Mouse (Mus musculus): ENCODE results near the gene Capn12. TPM values are rescaled to one million over a fixed set of nuclear protein-coding genes. Genes with fewer than 3 reads are reported as not detected.

The Capn12 gene
- total and polyA plus RNA-seq, 3 experiments, result 0.17 TPM; not detected in 2

DNA sequence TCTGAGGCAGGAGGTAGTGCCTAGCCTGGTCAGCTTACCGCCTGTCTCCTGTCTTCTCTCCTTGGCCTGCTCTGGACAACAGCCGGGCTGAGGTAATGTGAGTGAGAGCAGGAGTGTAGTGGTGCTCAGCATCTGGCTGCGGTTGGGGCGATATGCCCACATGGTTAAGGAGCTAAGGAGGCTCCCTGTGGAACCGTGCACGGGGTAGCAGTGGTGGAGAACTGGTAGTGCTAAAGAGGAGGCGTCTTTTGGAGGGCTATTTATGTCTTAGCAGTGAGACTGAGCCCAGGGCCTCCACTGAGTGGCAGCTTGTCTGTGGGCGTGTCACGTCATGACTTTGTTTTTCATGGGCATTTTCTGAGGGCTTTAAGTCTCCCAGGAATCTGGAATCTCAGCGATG lies 22.6 kb downstream of the Capn12 start:
- Histone ChIP-seq H3K27ac (ENCODE audit: insufficient read depth, low read depth) (no peak overlapping the region), H3K79me2 (replicated peaks; ENCODE audit: control insufficient read depth, extremely low read depth, insufficient read depth, poor library complexity, severe bottlenecking) (no peaks in the 10 kb centered on the region), H3K9ac (ENCODE audit: insufficient read depth, low read depth) (no peak overlapping the region), H3K36me3 (replicated peaks in 1 of 2; ENCODE audit: control insufficient read depth in 1 of 2, insufficient read depth in 1 of 2, low read length in 1 of 2) (peaks cover 80 to 100% of the 10 kb centered on the region in 2 experiments), H3K9me3 (replicated peaks; ENCODE audit: low read length) (no peaks in the 10 kb centered on the region), H3K4me2 (ENCODE audit: insufficient read depth, low read depth, poor library complexity, severe bottlenecking) (no peak overlapping the region), H3K4me1 (ENCODE audit: control insufficient read depth in 1 of 2, insufficient read depth in 2 of 2) (peaks cover 5 to 23% of the 10 kb centered on the region in 2 experiments; a peak in 3 of 4 replicates), H3K4me3 (replicated peaks in 1 of 3; ENCODE audit: low read depth in 2 of 3, low read length in 2 of 3, poor library complexity in 1 of 3) (no peak overlapping the region), H3K27me3 (replicated peaks) (no peaks in the 10 kb centered on the region)
- no peak for DNase-seq (ENCODE audit: extremely low read depth)
- in situ Hi-C loops (cut with MboI; ENCODE audit: low pct_ligation_motif_present, low pct_unique_long_range_greater_than_20kb, low sequenced_read_pairs) (no loop called here), dilution Hi-C loops (cut with MboI; ENCODE audit: extremely low pct_ligation_motif_present, extremely low pct_unique_long_range_greater_than_20kb, low sequenced_read_pairs) (no loop called here)
- TF ChIP-seq ZC3H11A (IDR thresholded peaks at IDR 0.05; ENCODE audit: low read depth, low read length) (no peak), MYC (IDR thresholded peaks at IDR 0.05; ENCODE audit: low read depth, low read length) (no peak), MAFK (IDR thresholded peaks at IDR 0.05; ENCODE audit: insufficient replicate concordance, low read length) (no peak), GABPA (IDR thresholded peaks at IDR 0.05; ENCODE audit: insufficient replicate concordance, low read depth, low read length) (no peak), EP300 (IDR thresholded peaks at IDR 0.05; ENCODE audit: low read length) (no peak), NRF1 (IDR thresholded peaks at IDR 0.05; ENCODE audit: low read depth, low read length) (no peak), BHLHE40 (IDR thresholded peaks at IDR 0.05; ENCODE audit: low read depth, low read length) (no peak), PAX5 (IDR thresholded peaks at IDR 0.05; ENCODE audit: low read length) (no peak), MXI1 (IDR thresholded peaks at IDR 0.05; ENCODE audit: low read depth, low read length) (no peak), ZNF384 (IDR thresholded peaks at IDR 0.05; ENCODE audit: low read depth, low read length) (no peak), POLR2A (IDR thresholded peaks at IDR 0.05; ENCODE audit: low read depth, low read length) (no peak), ETS1 (conservative IDR thresholded peaks at IDR 0.05; ENCODE audit: low read depth, low read length) (no peak)

GRCm38 (mm10) chr7:28907195-28907594 lies 26.0 kb downstream of the Capn12 start:
- no peak overlapping the region for H3K4me2 ChIP-seq (ENCODE audit: insufficient read depth, low read depth, poor library complexity, severe bottlenecking)
- no peak overlapping the region for H3K9ac ChIP-seq (ENCODE audit: insufficient read depth, low read depth)
- H3K27ac ChIP-seq (ENCODE audit: insufficient read depth, low read depth), result no peak overlapping the region
- dilution Hi-C loops (cut with MboI; ENCODE audit: extremely low pct_ligation_motif_present, extremely low pct_unique_long_range_greater_than_20kb, low sequenced_read_pairs), result no loop called here
- peaks cover 0 to 13% of the 10 kb centered on the region in 2 experiments; a peak in 2 of 4 replicates for H3K4me1 ChIP-seq (ENCODE audit: control insufficient read depth in 1 of 2, insufficient read depth in 2 of 2)
- no peak for DNase-seq (ENCODE audit: extremely low read depth)
- in situ Hi-C loops (cut with MboI; ENCODE audit: low pct_ligation_motif_present, low pct_unique_long_range_greater_than_20kb, low sequenced_read_pairs), result loop anchor here (5.0 kb wide), 1 partner anchor 35 kb away; no protein-coding TSS in a partner anchor
- H3K9me3 ChIP-seq (replicated peaks; ENCODE audit: low read length), result no peaks in the 10 kb centered on the region
- no peaks in the 10 kb centered on the region for H3K27me3 ChIP-seq (replicated peaks)
- no peaks in the 10 kb centered on the region for H3K79me2 ChIP-seq (replicated peaks; ENCODE audit: control insufficient read depth, extremely low read depth, insufficient read depth, poor library complexity, severe bottlenecking)
- no peak overlapping the region for H3K4me3 ChIP-seq (replicated peaks in 1 of 3; ENCODE audit: low read depth in 2 of 3, low read length in 2 of 3, poor library complexity in 1 of 3)
- H3K36me3 ChIP-seq (replicated peaks in 1 of 2; ENCODE audit: control insufficient read depth in 1 of 2, insufficient read depth in 1 of 2, low read length in 1 of 2), result peaks cover 86 to 99% of the 10 kb centered on the region in 2 experiments
- TF ChIP-seq SIN3A (IDR thresholded peaks at IDR 0.05; ENCODE audit: low read length), result no peak
- no peak for TF ChIP-seq PAX5 (IDR thresholded peaks at IDR 0.05; ENCODE audit: low read length)
- no peak for TF ChIP-seq ELF1 (IDR thresholded peaks at IDR 0.05; ENCODE audit: low read depth, low read length)
- no peak for TF ChIP-seq NELFE (IDR thresholded peaks at IDR 0.05; ENCODE audit: low read depth, low read length)
- TF ChIP-seq NRF1 (IDR thresholded peaks at IDR 0.05; ENCODE audit: low read depth, low read length), result no peak
